Comparison of ENCODE assay signal across 8 mouse cellular contexts in genomic region chr13:111796191-111796920, GRCm38 (mm10). TPM values are rescaled to one million over a fixed set of nuclear protein-coding genes. Genes with fewer than 3 reads are reported as not detected.
DNase-seq lines count a peak whose midpoint lies in the region; ATAC-seq and TF ChIP-seq lines count a peak whose summit lies in the region.

No protein-coding gene starts in this region.

- H3K27me3 ChIP-seq in erythroblast, embryonic 14.5 days (ENCODE audit: control insufficient read depth) = no peaks in the 10 kb centered on the region
- no peaks in the 10 kb centered on the region for H3K27me3 ChIP-seq in G1E (ENCODE audit: insufficient read depth, low read length)
- H3K27me3 ChIP-seq in heart, adult 2 months (ENCODE audit: control insufficient read depth, insufficient read depth, low read length) = no peaks in the 10 kb centered on the region
- H3K27me3 ChIP-seq in limb, embryonic 13.5 days = no peaks in the 10 kb centered on the region
- H3K27me3 ChIP-seq in midbrain, embryonic 13.5 days = no peaks in the 10 kb centered on the region

- no peak for TF ChIP-seq POLR2A in heart, adult 2 months (IDR thresholded peaks at IDR 0.05; ENCODE audit: insufficient read depth, low read depth, low read length)

- H3K9ac ChIP-seq in heart, adult 2 months (ENCODE audit: low read depth, low read length) = peak overlapping the region; percentile 21; the same call in 1 of the 2 replicates
- H3K9ac ChIP-seq in limb, embryonic 13.5 days = no peak overlapping the region
- H3K9ac ChIP-seq in midbrain, embryonic 13.5 days (replicated peaks) = no peak overlapping the region

- peaks cover 11% of the 10 kb centered on the region for H3K79me2 ChIP-seq in heart, adult 2 months (replicated peaks; ENCODE audit: control insufficient read depth, insufficient read depth, low read length)

- H3K4me2 ChIP-seq in limb, embryonic 13.5 days (replicated peaks) = no peak overlapping the region; the same call in 1 of the 2 replicates
- no peak overlapping the region for H3K4me2 ChIP-seq in midbrain, embryonic 13.5 days (replicated peaks)

- intact Hi-C loops in heart, adult 2 months (cut with DNase I) = loop anchor here (5.0 kb wide), 1 partner anchor 306 kb away; no protein-coding TSS in a partner anchor
- intact Hi-C loops in left cerebral cortex, postnatal 25 days (cut with DNase I) = no loop called here

- DNase-seq in G1E (ENCODE audit: low spot score) = peak; percentile 58
- peak; percentile 60 to 66 for DNase-seq in heart, adult 2 months
- no peak for DNase-seq in frontal cortex, postnatal 36 days (ENCODE audit: low spot score in 2 of 2)
- DNase-seq in left cerebral cortex, postnatal 25 days (ENCODE audit: low spot score in 2 of 2) = no peak

- TF ChIP-seq EP300 in heart, adult 2 months (IDR thresholded peaks at IDR 0.05; ENCODE audit: insufficient read depth, low read depth, low read length) = no peak

- peak overlapping the region; percentile 62 for H3K27ac ChIP-seq in heart, adult 2 months
- H3K27ac ChIP-seq in limb, embryonic 13.5 days = peak overlapping the region; percentile 33
- no peak overlapping the region for H3K27ac ChIP-seq in midbrain, embryonic 13.5 days

- peak overlapping the region; percentile 48 for H3K4me3 ChIP-seq in erythroblast, embryonic 14.5 days (replicated peaks)
- H3K4me3 ChIP-seq in G1E (ENCODE audit: low read depth, low read length) = peak overlapping the region; percentile 63; the same call in 1 of the 2 replicates
- H3K4me3 ChIP-seq in heart, adult 2 months = no peak overlapping the region; the same call in 1 of the 2 replicates
- no peak overlapping the region for H3K4me3 ChIP-seq in limb, embryonic 13.5 days
- no peak overlapping the region for H3K4me3 ChIP-seq in midbrain, embryonic 13.5 days (replicated peaks)

- WGBS in heart, adult 2 months = 8% methylated on average over 11 of the region's 11 CpGs
- WGBS in limb, embryonic 13.5 days = 72% methylated on average over 11 of the region's 11 CpGs
- WGBS in midbrain, embryonic 13.5 days = 69% methylated on average over 11 of the region's 11 CpGs

- TF ChIP-seq CTCF in G1E (IDR thresholded peaks at IDR 0.05; ENCODE audit: low read depth, low read length) = no peak
- no peak for TF ChIP-seq CTCF in heart, adult 2 months (IDR thresholded peaks at IDR 0.05)

- H3K36me3 ChIP-seq in erythroblast, embryonic 14.5 days (ENCODE audit: control insufficient read depth) = peaks cover 47% of the 10 kb centered on the region
- peaks cover 63% of the 10 kb centered on the region for H3K36me3 ChIP-seq in G1E (replicated peaks)
- peaks cover 4% of the 10 kb centered on the region; the same call in 1 of the 2 replicates for H3K36me3 ChIP-seq in heart, adult 2 months (ENCODE audit: control insufficient read depth, insufficient read depth, low read length)
- H3K36me3 ChIP-seq in limb, embryonic 13.5 days = no peaks in the 10 kb centered on the region
- H3K36me3 ChIP-seq in midbrain, embryonic 13.5 days = no peaks in the 10 kb centered on the region

- H3K9me3 ChIP-seq in erythroblast, embryonic 14.5 days (ENCODE audit: control insufficient read depth, low read length) = no peaks in the 10 kb centered on the region
- no peaks in the 10 kb centered on the region for H3K9me3 ChIP-seq in G1E (replicated peaks)
- H3K9me3 ChIP-seq in limb, embryonic 13.5 days = no peaks in the 10 kb centered on the region
- no peaks in the 10 kb centered on the region for H3K9me3 ChIP-seq in midbrain, embryonic 13.5 days

- ATAC-seq in erythroblast, adult 5-6 weeks (replicated peaks; ENCODE audit: low FRiP score, poor library complexity, severe bottlenecking) = no peak
- peak; percentile 82 for ATAC-seq in G1E (ENCODE audit: extremely low read depth, insufficient number of reproducible peaks, low FRiP score, poor library complexity, severe bottlenecking)
- 0 out of 2 replicates have a peak, but pooled peaks have one; percentile 33 for ATAC-seq in limb, embryonic 13.5 days (ENCODE audit: low FRiP score, low read depth)
- ATAC-seq in midbrain, embryonic 13.5 days = 0 out of 2 replicates have a peak, but pooled peaks have one; percentile 48

- peaks cover 47% of the 10 kb centered on the region for H3K4me1 ChIP-seq in erythroblast, embryonic 14.5 days (ENCODE audit: control insufficient read depth)
- peaks cover 82% of the 10 kb centered on the region for H3K4me1 ChIP-seq in G1E (ENCODE audit: insufficient read depth, low read depth, low read length)
- peaks cover 41% of the 10 kb centered on the region for H3K4me1 ChIP-seq in heart, adult 2 months (ENCODE audit: control insufficient read depth, insufficient read depth, low read length)
- H3K4me1 ChIP-seq in limb, embryonic 13.5 days = peaks cover 83% of the 10 kb centered on the region
- peaks cover 64% of the 10 kb centered on the region for H3K4me1 ChIP-seq in midbrain, embryonic 13.5 days (replicated peaks)

RNA-seq across cellular contexts. Expression of gene Map3k1, which starts 12.4 kb away (rescaled TPM):
- polyA plus RNA-seq in erythroblast, embryonic 14.5 days (2012) = 1.5 and 2.1 TPM in 2 replicates
- total RNA-seq in erythroblast, adult 5-6 weeks (2015; ENCODE audit: low replicate concordance) = 29.0 and 36.7 TPM in 2 replicates
- 40.0 and 79.6 TPM in 2 replicates for total RNA-seq in erythroblast, adult 5-6 weeks (2017; ENCODE audit: low replicate concordance)
- total RNA-seq in G1E (2014; fragmentation: Nextera tagmentation) (51.7 and 51.8 TPM in 2 replicates), G1E (2017) (74.5 and 99.2 TPM in 2 replicates)
- 23.7 and 24.6 TPM in 2 replicates for polyA plus RNA-seq in G1E (2012)
- 10 to 100 TPM; 15.2 to 24.6 TPM for total RNA-seq in heart, adult 2 months (2021)
- polyA plus RNA-seq in heart, adult 2 months (2012; rRNA removed) = 10.7 and 14.0 TPM in 2 replicates
- polyA plus RNA-seq in limb, embryonic 13.5 days (2015; fragmentation: Nextera tagmentation; extraction: Ambion mirVana) = 14.2 and 14.6 TPM in 2 replicates
- polyA plus RNA-seq in midbrain, embryonic 13.5 days (2015; fragmentation: Nextera tagmentation; extraction: Ambion mirVana) = 12.0 and 12.6 TPM in 2 replicates
- total RNA-seq in left cerebral cortex, postnatal 25 days (2021) = 10 to 100 TPM in 1 of 2 experiments, 1 to 10 TPM in 1; 8.8 to 10.3 TPM

Comparison
In these comparisons a context has a peak if more than half of its experiments do, and no peak if none do; other contexts are left out.
1. H3K4me3 ChIP-seq: peak in erythroblast, embryonic 14.5 days (single experiment) and G1E (single experiment); none in heart, adult 2 months (single experiment), limb, embryonic 13.5 days (single experiment) and midbrain, embryonic 13.5 days (single experiment).
2. DNase-seq: peak in G1E (single experiment) and heart, adult 2 months (2 of 2); none in frontal cortex, postnatal 36 days (0 of 2) and left cerebral cortex, postnatal 25 days (0 of 2).